Mouse (Mus musculus): ENCODE measurements at regions not wholly inside any gene's neighbourhood (a gene's known extent, or its start where the extent isn't known, plus 50 kb on each side); places are given as distances from the start of the nearest gene placed in this dataset.

DNA sequence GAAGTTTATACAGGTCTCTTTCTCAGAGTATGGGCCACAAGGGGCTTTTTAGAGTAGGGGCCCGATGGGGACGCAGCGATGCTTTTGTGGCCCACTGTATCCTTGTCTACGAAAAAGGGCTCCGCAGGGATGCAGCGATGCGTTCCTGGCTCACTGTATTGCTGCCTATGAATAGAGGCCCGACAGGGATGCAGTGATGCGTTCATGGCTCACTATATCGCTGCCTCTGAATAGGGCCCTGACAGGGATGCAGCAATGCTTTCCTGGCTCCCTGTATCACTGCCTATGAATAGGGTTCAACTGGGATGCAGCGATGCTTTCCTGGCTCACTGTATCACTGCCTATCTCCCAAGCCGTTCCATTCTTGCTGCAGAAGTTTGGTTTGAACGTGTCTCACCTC is 65.4 kb upstream of the Cep162 start:
- in situ Hi-C loops (cut with MboI; ENCODE audit: low pct_ligation_motif_present, low pct_unique_long_range_greater_than_20kb, low sequenced_read_pairs) (no loop called here), dilution Hi-C loops (cut with MboI; ENCODE audit: extremely low pct_ligation_motif_present, extremely low pct_unique_long_range_greater_than_20kb, low sequenced_read_pairs) (no loop called here)
- Histone ChIP-seq H3K36me3 (replicated peaks in 1 of 2; ENCODE audit: control insufficient read depth in 1 of 2, insufficient read depth in 1 of 2, low read length in 1 of 2) (no peaks in the 10 kb centered on the region), H3K4me2 (ENCODE audit: insufficient read depth, low read depth, poor library complexity, severe bottlenecking) (no peak overlapping the region), H3K9ac (ENCODE audit: insufficient read depth, low read depth) (no peak overlapping the region), H3K27ac (ENCODE audit: insufficient read depth, low read depth) (no peak overlapping the region), H3K4me1 (ENCODE audit: control insufficient read depth in 1 of 2, insufficient read depth in 2 of 2) (no peaks in the 10 kb centered on the region), H3K4me3 (replicated peaks in 1 of 3; ENCODE audit: low read depth in 2 of 3, low read length in 2 of 3, poor library complexity in 1 of 3) (no peak overlapping the region), H3K79me2 (replicated peaks; ENCODE audit: control insufficient read depth, extremely low read depth, insufficient read depth, poor library complexity, severe bottlenecking) (no peaks in the 10 kb centered on the region), H3K9me3 (replicated peaks; ENCODE audit: low read length) (no peaks in the 10 kb centered on the region), H3K27me3 (replicated peaks) (no peaks in the 10 kb centered on the region)
- TF ChIP-seq BHLHE40 (IDR thresholded peaks at IDR 0.05; ENCODE audit: low read depth, low read length) (no peak), MAZ (IDR thresholded peaks at IDR 0.05; ENCODE audit: low read depth, low read length) (no peak), SMC3 (IDR thresholded peaks at IDR 0.05; ENCODE audit: low read depth, low read length) (no peak), ELF1 (IDR thresholded peaks at IDR 0.05; ENCODE audit: low read depth, low read length) (no peak)
- no peak for DNase-seq (ENCODE audit: extremely low read depth)

DNA sequence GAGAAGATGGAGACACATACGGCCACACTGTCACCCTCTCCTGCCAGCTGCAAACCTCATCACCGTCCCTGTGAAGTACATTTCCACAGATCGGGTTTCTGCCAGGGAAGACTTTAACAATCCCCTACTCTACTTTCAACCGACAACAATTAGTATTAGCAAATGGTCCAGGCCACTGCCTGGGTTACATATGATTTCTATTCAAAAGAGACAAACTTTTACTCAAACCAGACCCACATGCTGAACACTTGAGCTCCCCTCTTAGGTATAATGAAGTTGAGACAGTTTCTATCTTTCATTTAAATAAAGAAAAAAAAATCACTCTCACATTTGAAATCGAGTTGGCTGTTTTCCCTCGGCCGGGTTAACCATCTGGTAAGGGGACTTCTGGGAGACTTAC is 63.4 kb upstream of the Cep162 start:
- no peak for DNase-seq (ENCODE audit: extremely low read depth)
- H3K4me3 ChIP-seq (replicated peaks in 1 of 3; ENCODE audit: low read depth in 2 of 3, low read length in 2 of 3, poor library complexity in 1 of 3), result no peak overlapping the region
- H3K27ac ChIP-seq (ENCODE audit: insufficient read depth, low read depth), result no peak overlapping the region
- H3K4me2 ChIP-seq (ENCODE audit: insufficient read depth, low read depth, poor library complexity, severe bottlenecking), result no peak overlapping the region
- H3K4me1 ChIP-seq (ENCODE audit: control insufficient read depth in 1 of 2, insufficient read depth in 2 of 2), result no peaks in the 10 kb centered on the region; a peak in 1 of 4 replicates
- no peaks in the 10 kb centered on the region for H3K27me3 ChIP-seq (replicated peaks)
- no peaks in the 10 kb centered on the region for H3K36me3 ChIP-seq (replicated peaks in 1 of 2; ENCODE audit: control insufficient read depth in 1 of 2, insufficient read depth in 1 of 2, low read length in 1 of 2)
- H3K79me2 ChIP-seq (replicated peaks; ENCODE audit: control insufficient read depth, extremely low read depth, insufficient read depth, poor library complexity, severe bottlenecking), result no peaks in the 10 kb centered on the region
- no peak overlapping the region for H3K9ac ChIP-seq (ENCODE audit: insufficient read depth, low read depth)
- TF ChIP-seq MAFK (IDR thresholded peaks at IDR 0.05; ENCODE audit: insufficient replicate concordance, low read length), result no peak
- no peak for TF ChIP-seq PAX5 (IDR thresholded peaks at IDR 0.05; ENCODE audit: low read length)
- no peak for TF ChIP-seq UBTF (IDR thresholded peaks at IDR 0.05; ENCODE audit: low read depth, low read length)
- no peak for TF ChIP-seq MYC (IDR thresholded peaks at IDR 0.05; ENCODE audit: low read depth, low read length)
- TF ChIP-seq RAD21 (IDR thresholded peaks at IDR 0.05; ENCODE audit: low read depth, low read length), result no peak
- no peak for TF ChIP-seq NELFE (IDR thresholded peaks at IDR 0.05; ENCODE audit: low read depth, low read length)
- no peak for TF ChIP-seq MAZ (IDR thresholded peaks at IDR 0.05; ENCODE audit: low read depth, low read length)
- TF ChIP-seq NRF1 (IDR thresholded peaks at IDR 0.05; ENCODE audit: low read depth, low read length), result no peak
- TF ChIP-seq CHD2 (IDR thresholded peaks at IDR 0.05; ENCODE audit: low read length), result no peak
- TF ChIP-seq BHLHE40 (IDR thresholded peaks at IDR 0.05; ENCODE audit: low read depth, low read length), result no peak
- TF ChIP-seq MXI1 (IDR thresholded peaks at IDR 0.05; ENCODE audit: low read depth, low read length), result no peak
- no peak for TF ChIP-seq USF1 (IDR thresholded peaks at IDR 0.05; ENCODE audit: low read depth, low read length)
- TF ChIP-seq IRF4 (IDR thresholded peaks at IDR 0.05; ENCODE audit: low read depth, low read length), result no peak
- TF ChIP-seq SIN3A (IDR thresholded peaks at IDR 0.05; ENCODE audit: low read length), result no peak
- in situ Hi-C loops (cut with MboI; ENCODE audit: low pct_ligation_motif_present, low pct_unique_long_range_greater_than_20kb, low sequenced_read_pairs) (no loop called here), dilution Hi-C loops (cut with MboI; ENCODE audit: extremely low pct_ligation_motif_present, extremely low pct_unique_long_range_greater_than_20kb, low sequenced_read_pairs) (no loop called here)
- H3K9me3 ChIP-seq (replicated peaks; ENCODE audit: low read length), result no peaks in the 10 kb centered on the region
